Mouse (Mus musculus): ENCODE data around the gene Eif4ebp2. TPM values are rescaled to one million over a fixed set of nuclear protein-coding genes. Genes with fewer than 3 reads are reported as not detected.

Gene Eif4ebp2
- polyA plus RNA-seq, 1 experiment from 2014 or later, result 71.0 TPM

DNA sequence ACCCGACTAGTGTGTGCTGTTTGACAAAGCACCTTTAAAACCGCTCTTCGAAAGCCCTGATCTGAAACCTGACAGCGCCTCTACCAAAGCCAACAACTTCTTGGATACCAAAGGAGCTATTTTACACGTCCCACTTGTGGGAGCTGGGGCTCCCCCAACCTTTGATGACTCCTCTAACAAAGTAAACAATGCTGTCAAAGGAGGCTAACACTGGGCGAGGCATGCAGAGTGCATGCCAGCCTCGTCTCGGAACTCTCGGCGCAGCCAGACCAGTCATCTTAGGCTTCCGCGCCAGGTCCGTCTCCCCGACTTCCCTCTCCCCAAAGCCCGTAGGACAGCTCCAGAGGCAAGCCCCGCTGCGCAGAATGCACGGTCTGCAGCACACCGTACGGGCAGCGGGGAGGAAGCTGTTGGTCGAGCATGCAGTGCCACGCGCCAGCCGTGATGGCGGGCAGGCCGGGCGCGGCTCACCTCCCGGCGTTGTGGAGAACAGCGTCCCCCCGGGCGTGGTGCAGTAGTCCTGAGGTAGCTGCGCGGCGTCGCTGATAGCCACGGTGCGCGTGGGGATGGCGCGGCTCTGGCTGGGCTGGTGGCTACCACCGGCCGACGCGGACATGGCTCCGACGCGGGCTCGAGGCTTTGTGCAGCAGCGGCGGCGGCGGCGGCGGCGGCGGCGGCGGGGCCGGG, 387 bp downstream of the Eif4ebp2 start:
- H3K27me3 ChIP-seq, result no peaks in the 10 kb centered on the region
- 1% methylated on average over 59 of the region's 62 CpGs for WGBS

DNA sequence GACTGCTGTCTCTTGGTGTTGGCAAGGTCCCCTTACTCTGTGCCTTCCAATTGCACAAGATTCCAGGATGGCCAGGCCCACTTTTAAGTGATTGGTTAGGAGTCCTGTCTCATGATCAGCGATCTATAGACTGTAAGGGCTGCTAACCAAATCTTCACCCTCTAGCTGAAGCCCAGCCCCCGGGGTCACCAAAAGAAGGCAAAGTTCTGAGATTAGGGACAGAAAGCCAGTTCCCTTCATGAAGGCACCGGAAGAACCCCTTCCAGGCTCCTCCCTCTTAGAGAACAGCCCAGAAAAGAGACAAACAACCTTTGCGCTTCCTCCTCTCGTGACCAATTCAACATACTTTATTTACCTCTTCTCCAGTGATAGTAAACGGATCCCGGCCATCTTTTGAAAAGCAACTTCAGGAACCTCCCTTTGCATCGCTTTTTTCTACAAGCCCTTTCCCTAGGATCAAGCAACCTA, 964 bp downstream of the Eif4ebp2 start:
- Histone ChIP-seq H3K27ac (no peak overlapping the region), H3K36me3 (no peaks in the 10 kb centered on the region; the same call in 1 of the 2 replicates), H3K27me3 (no peaks in the 10 kb centered on the region), H3K9ac (peak overlapping the region; percentile 95), H3K4me1 (peaks cover 37% of the 10 kb centered on the region), H3K4me2 (replicated peaks) (peak overlapping the region; percentile 74), H3K4me3 (peak overlapping the region; percentile 99), H3K9me3 (replicated peaks) (no peaks in the 10 kb centered on the region)
- 10% methylated on average over 8 of the region's 8 CpGs for WGBS
- no peak for ATAC-seq (ENCODE audit: low FRiP score)

More for the DNA sequence above, 387 bp downstream of the Eif4ebp2 start:
- Histone ChIP-seq H3K4me1 (peaks cover 32% of the 10 kb centered on the region), H3K4me3 (peak overlapping the region; percentile 99), H3K4me2 (replicated peaks) (peak overlapping the region; percentile 74), H3K27ac (peak overlapping the region; percentile 82), H3K9ac (peak overlapping the region; percentile 95), H3K36me3 (no peaks in the 10 kb centered on the region), H3K9me3 (replicated peaks) (no peaks in the 10 kb centered on the region)
- ATAC-seq (ENCODE audit: low FRiP score), result peak; percentile 76

DNA sequence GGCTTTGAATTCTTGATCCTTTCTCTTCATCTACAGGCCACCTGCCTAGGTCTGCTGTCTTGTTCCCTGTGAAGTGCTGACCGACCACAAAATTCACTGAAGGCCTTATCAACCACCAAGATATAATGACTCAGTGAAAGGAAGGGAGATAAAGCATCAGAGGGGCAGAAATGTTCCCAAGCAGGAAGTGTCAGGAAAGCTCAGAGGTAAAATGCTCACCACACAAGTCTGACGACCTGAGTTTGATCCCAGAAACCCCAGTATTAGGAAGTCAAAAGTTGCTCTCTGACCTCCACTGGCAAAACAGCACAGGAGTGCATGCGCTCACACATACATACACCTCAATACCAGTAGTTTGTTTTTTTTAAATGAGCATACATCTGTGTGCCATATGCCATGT, 3.6 kb downstream of the Eif4ebp2 start:
- WGBS, result 85% methylated on average over 3 of the region's 3 CpGs
- Histone ChIP-seq H3K27ac (no peak overlapping the region), H3K36me3 (no peaks in the 10 kb centered on the region; the same call in 1 of the 2 replicates), H3K9me3 (replicated peaks) (no peaks in the 10 kb centered on the region), H3K4me1 (peaks cover 45% of the 10 kb centered on the region), H3K27me3 (no peaks in the 10 kb centered on the region), H3K4me2 (replicated peaks) (no peak overlapping the region), H3K9ac (no peak overlapping the region), H3K4me3 (no peak overlapping the region)
- ATAC-seq (ENCODE audit: low FRiP score), result no peak

DNA sequence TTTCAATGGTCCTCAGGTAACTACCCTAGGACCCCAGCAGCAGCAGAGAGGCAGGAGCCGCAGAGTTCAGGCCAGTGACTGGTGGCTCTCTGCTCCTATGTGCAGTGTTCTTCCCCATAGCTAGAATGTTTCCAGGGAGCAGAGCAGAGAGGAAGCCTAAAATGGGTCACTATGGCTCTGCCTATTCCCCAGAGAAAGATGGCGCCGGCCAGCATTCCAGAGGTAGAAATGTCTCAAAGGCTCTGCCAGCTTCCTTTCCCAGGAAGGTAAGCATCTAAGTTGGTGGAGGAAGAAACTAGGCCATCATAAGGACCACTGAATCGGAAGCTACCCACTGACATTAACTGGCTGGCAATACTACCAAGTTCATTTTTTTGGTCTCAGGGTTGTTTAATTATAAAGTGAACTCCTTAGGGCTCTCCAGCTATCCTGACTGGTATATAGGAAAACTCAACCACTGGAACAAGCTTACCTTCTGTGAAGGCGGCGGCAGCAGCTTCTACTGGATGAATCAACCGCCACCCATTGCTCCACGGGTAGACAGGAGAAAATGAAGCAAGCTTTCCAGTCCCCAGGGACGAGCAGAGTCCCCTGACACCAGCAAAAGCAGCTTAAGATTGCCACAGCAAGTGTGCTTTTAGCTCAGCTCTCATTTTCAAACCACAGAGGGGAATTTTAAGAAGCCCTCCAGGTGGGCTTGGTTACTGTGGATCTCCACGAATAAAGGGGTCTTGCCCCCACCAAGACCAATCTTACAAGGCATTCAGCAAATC, 4.7 kb downstream of the Eif4ebp2 start:
- Histone ChIP-seq H3K4me1 (peaks cover 53% of the 10 kb centered on the region), H3K9ac (no peak overlapping the region)

DNA sequence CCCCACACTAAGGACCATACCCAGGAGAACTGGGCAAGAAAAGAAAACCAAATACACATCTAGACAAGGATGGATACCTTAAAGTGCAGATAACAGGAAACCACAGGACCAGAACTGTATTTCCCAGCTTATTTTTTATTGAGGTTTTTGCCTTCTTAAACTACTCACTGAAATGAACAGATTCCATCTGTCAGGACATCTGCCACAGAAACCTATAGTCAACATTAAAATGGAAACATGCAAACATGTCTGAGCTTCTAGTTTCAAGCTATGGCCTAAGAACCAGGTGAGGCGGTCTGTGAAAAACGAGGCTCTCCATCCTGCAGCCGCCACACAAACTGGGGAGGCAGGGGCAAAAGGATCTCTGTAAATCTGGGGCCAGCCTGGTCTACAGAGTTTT, 7.4 kb downstream of the Eif4ebp2 start:
- no peak overlapping the region for H3K9ac ChIP-seq
- H3K27me3 ChIP-seq, result no peaks in the 10 kb centered on the region
- H3K9me3 ChIP-seq (replicated peaks), result no peaks in the 10 kb centered on the region
- H3K4me3 ChIP-seq, result no peak overlapping the region
- H3K4me1 ChIP-seq, result peaks cover 44% of the 10 kb centered on the region
- WGBS, result 80% methylated on average over 3 of the region's 3 CpGs
- H3K4me2 ChIP-seq (replicated peaks), result no peak overlapping the region
- no peak overlapping the region for H3K27ac ChIP-seq
- no peak for ATAC-seq (ENCODE audit: low FRiP score)
- H3K36me3 ChIP-seq, result peaks cover 6% of the 10 kb centered on the region; the same call in 1 of the 2 replicates

More for the DNA sequence above, 4.7 kb downstream of the Eif4ebp2 start:
- ATAC-seq (ENCODE audit: low FRiP score), result no peak
- no peaks in the 10 kb centered on the region for H3K27me3 ChIP-seq
- H3K4me3 ChIP-seq, result no peak overlapping the region
- H3K9me3 ChIP-seq (replicated peaks), result no peaks in the 10 kb centered on the region
- 83% methylated on average over 10 of the region's 10 CpGs for WGBS
- no peak overlapping the region for H3K4me2 ChIP-seq (replicated peaks)
- no peaks in the 10 kb centered on the region; the same call in 1 of the 2 replicates for H3K36me3 ChIP-seq
- no peak overlapping the region for H3K27ac ChIP-seq

DNA sequence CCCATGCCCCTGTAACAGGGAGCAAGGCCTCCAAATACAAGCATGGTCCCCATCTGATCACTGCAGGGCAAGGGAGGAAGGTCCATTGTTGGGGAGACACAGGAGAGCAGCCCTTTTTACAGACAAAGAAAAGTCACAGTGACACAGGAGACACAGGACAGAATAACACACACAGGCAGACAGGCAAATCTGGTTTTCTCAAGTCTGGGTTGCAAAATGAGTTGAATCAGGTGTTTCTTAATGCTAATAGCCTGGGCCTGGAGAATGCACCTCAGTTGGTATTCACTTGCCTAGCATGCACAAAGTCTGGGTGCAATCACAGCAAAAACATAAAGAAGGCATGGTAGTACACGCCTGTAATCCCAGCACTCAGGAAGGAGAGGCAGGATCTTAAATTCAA, 8.6 kb downstream of the Eif4ebp2 start:
- no peaks in the 10 kb centered on the region for H3K27me3 ChIP-seq
- no peak overlapping the region for H3K4me3 ChIP-seq
- peaks cover 6% of the 10 kb centered on the region; the same call in 1 of the 2 replicates for H3K36me3 ChIP-seq
- H3K9ac ChIP-seq, result no peak overlapping the region
- H3K4me1 ChIP-seq, result peaks cover 34% of the 10 kb centered on the region
- H3K27ac ChIP-seq, result no peak overlapping the region
- no peak overlapping the region for H3K4me2 ChIP-seq (replicated peaks)
- ATAC-seq (ENCODE audit: low FRiP score), result no peak
- H3K9me3 ChIP-seq (replicated peaks), result no peaks in the 10 kb centered on the region
- WGBS, result 90% methylated on average over 1 of the region's 1 CpGs

DNA sequence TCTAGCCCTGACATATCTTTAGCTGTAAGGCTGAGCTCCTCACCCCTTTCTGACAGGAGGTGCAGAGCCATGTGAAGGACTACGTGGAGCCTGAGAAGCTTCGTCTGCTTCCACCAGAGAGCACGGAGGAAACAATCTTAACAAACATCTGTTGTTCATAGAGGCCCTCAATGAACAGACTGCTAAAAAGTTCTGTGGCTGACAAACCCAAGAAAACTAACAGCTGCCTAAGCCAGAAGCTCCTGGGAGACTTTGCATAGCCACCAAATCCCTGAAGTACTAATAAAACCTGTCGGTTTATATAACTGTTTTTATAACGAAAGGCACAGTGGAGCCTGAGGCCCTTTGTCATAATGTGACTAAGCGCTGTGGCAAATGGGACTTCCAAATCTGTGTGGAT, 9.0 kb downstream of the Eif4ebp2 start:
- Histone ChIP-seq H3K4me1 (peaks cover 33% of the 10 kb centered on the region), H3K9me3 (replicated peaks) (no peaks in the 10 kb centered on the region), H3K27me3 (no peaks in the 10 kb centered on the region), H3K27ac (no peak overlapping the region), H3K4me3 (no peak overlapping the region), H3K4me2 (replicated peaks) (no peak overlapping the region), H3K9ac (no peak overlapping the region), H3K36me3 (peaks cover 6% of the 10 kb centered on the region; the same call in 1 of the 2 replicates)
- no peak for ATAC-seq (ENCODE audit: low FRiP score)
- 76% methylated on average over 6 of the region's 6 CpGs for WGBS

DNA sequence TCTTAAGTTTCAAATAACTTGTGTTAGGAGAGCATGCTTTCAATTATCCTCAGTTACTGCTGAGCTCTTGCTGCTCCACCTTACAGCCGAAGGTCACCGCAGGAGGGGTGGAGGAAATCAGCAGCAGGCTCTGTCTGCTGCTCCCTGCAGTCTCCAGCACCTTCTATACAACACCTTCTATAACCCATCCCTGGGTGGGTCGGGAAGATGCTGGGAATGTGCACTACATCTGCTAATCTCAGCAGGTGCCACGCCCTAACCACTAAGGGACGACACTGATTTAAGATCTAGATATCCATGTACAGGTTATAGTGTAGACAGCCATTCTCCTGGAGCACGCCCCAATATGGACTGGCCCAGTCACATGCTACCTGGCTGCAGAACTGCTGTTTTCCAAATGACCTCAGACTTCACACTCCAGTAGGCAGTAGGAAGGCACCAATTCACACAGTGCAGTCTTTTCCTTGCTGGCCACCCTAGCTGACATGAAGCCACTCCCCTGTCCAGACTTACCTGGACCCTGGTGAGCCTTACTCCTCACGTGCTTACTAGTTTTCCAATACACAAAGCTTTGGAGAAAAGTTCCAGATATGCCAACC, 12.2 kb downstream of the Eif4ebp2 start:
- Histone ChIP-seq H3K27me3 (no peaks in the 10 kb centered on the region), H3K4me3 (no peak overlapping the region), H3K9ac (no peak overlapping the region), H3K4me2 (replicated peaks) (no peak overlapping the region), H3K27ac (no peak overlapping the region), H3K36me3 (0 out of 2 replicates have a peak, but pooled peaks cover 6% of the 10 kb centered on the region), H3K9me3 (replicated peaks) (no peaks in the 10 kb centered on the region), H3K4me1 (peaks cover 14% of the 10 kb centered on the region; the same call in 1 of the 2 replicates)
- WGBS, result 86% methylated on average over 7 of the region's 7 CpGs
- no peak for ATAC-seq (ENCODE audit: low FRiP score)

DNA sequence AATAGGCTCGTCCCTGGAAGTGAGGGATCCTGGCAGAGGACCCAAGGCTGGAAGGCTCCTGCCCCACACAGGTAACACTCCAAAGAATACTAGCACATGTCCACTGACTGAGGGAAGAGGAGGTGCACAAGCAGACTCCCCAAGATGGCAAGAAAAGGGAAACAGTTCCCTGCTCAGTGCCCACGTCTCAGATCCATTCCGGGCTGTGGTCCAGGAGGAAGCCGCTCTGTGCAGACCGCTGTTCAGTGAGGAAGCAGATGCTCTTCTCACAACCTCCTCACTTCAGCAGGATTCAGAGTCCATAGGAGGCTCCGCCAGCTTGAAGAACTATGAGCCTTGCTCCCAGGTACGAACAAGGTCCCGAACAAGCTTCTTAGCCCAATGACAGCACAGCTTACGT, 21.1 kb downstream of the Eif4ebp2 start:
- Histone ChIP-seq H3K4me2 (replicated peaks) (no peak overlapping the region), H3K9me3 (replicated peaks) (no peaks in the 10 kb centered on the region), H3K27ac (no peak overlapping the region), H3K9ac (no peak overlapping the region), H3K4me1 (peaks cover 4% of the 10 kb centered on the region), H3K27me3 (no peaks in the 10 kb centered on the region), H3K36me3 (peaks cover 47% of the 10 kb centered on the region), H3K4me3 (no peak overlapping the region)
- no peak for ATAC-seq (ENCODE audit: low FRiP score)
- 97% methylated on average over 9 of the region's 9 CpGs for WGBS

DNA sequence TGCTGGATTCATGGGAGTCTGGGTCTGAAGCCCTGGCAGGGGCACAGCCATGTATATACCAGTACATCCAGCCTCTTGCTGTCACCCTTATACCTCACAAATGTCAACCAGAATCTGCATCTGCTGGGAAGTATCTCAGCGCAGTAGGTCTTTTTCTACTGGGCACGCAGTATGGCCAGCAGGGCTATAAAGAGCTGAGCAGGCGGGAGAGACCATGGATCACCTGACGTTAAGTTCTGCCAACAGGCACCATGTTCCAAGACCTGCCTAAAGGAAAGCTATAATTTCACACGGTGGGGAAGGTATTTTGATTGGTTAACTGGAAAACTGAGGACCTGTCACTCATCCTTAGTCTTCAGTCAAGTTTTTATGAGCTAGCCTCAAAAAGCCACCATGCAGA, 23.4 kb downstream of the Eif4ebp2 start:
- peaks cover 39% of the 10 kb centered on the region for H3K36me3 ChIP-seq
- no peaks in the 10 kb centered on the region for H3K9me3 ChIP-seq (replicated peaks)
- no peak overlapping the region for H3K27ac ChIP-seq
- no peak for ATAC-seq (ENCODE audit: low FRiP score)
- no peak overlapping the region for H3K4me3 ChIP-seq
- no peak overlapping the region for H3K4me2 ChIP-seq (replicated peaks)
- peaks cover 13% of the 10 kb centered on the region for H3K4me1 ChIP-seq
- H3K27me3 ChIP-seq, result no peaks in the 10 kb centered on the region
- no peak overlapping the region for H3K9ac ChIP-seq
- 92% methylated on average over 5 of the region's 5 CpGs for WGBS

DNA sequence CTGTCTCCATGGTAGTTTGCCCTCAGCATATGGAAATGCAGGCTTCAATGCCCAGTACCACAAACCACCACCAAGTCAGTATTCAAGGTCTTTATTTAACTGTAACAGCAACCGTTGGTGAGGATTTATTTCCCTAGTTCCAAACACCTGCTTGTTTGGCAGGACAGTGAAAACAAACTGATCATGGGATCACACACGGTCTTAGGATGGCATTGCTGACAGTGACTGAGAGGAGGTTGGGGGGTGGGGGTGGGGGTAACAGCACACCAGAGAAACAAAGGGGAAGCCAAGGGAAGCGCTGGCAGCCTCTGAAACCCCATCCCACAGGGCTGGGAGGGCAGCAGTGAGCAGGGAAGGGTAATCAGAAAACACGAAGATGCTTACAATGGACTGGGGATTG, 24.0 kb downstream of the Eif4ebp2 start:
- Histone ChIP-seq H3K9ac (no peak overlapping the region), H3K4me2 (replicated peaks) (no peak overlapping the region), H3K4me3 (no peak overlapping the region), H3K36me3 (peaks cover 33% of the 10 kb centered on the region), H3K27me3 (peaks cover under 1% of the 10 kb centered on the region; the same call in 1 of the 2 replicates), H3K27ac (no peak overlapping the region), H3K4me1 (peaks cover 13% of the 10 kb centered on the region), H3K9me3 (replicated peaks) (no peaks in the 10 kb centered on the region)
- no peak for ATAC-seq (ENCODE audit: low FRiP score)
- WGBS, result 60% methylated on average over 4 of the region's 4 CpGs

DNA sequence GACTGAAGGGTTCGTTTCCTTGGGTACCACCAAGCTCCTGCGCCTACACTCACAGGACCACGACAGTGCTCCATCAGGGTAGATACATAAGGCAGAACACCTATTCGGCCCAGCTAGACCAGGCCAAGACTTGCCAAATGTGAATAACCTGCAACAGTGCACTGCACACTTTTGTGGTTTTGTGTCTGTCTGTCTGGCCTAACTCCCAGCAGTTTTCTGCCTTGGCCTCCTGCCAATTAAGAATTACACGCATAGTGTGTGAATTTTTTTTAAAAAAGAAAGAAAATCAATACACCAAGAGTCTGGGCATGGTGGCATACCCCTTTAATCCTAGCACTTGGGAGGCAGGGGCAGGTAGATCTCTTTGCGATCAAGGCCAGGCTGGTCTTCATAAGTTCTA, 24.5 kb downstream of the Eif4ebp2 start:
- Histone ChIP-seq H3K4me1 (peaks cover 13% of the 10 kb centered on the region), H3K36me3 (peaks cover 28% of the 10 kb centered on the region), H3K27ac (no peak overlapping the region), H3K27me3 (peaks cover 5% of the 10 kb centered on the region; the same call in 1 of the 2 replicates), H3K9me3 (replicated peaks) (no peaks in the 10 kb centered on the region), H3K4me2 (replicated peaks) (no peak overlapping the region), H3K4me3 (no peak overlapping the region), H3K9ac (no peak overlapping the region)
- 92% methylated on average over 6 of the region's 6 CpGs for WGBS
- ATAC-seq (ENCODE audit: low FRiP score), result no peak

All from hindbrain, embryonic 12.5 days (tissue).